Mouse (Mus musculus): Measurements from ENCODE around the gene Dusp12. TPM values are rescaled to one million over a fixed set of nuclear protein-coding genes. Genes with fewer than 3 reads are reported as not detected.
A peak's percentile ranks its signal among the peaks of the same experiment; 100 is the strongest.

Gene Dusp12
- 1 to 10 TPM; 7.5 to 9.7 TPM for total RNA-seq (2021)
- long read RNA-seq, experiment 1, transcript Dusp12-201 (6 exons, 1,374 nt), result major isoform, 8 of 14 reads
- long read RNA-seq, experiment 1, partial matches to known transcripts, result 0 of 14 reads
- long read RNA-seq, experiment 1, other reads (novel, unspliced or antisense), result 4 of 14 reads
- long read RNA-seq, experiment 2, transcript Dusp12-201 (6 exons, 1,374 nt), result major isoform, 6 of 12 reads
- long read RNA-seq, experiment 2, partial matches to known transcripts, result 0 of 12 reads
- long read RNA-seq, experiment 2, other reads (novel, unspliced or antisense), result 3 of 12 reads

DNA sequence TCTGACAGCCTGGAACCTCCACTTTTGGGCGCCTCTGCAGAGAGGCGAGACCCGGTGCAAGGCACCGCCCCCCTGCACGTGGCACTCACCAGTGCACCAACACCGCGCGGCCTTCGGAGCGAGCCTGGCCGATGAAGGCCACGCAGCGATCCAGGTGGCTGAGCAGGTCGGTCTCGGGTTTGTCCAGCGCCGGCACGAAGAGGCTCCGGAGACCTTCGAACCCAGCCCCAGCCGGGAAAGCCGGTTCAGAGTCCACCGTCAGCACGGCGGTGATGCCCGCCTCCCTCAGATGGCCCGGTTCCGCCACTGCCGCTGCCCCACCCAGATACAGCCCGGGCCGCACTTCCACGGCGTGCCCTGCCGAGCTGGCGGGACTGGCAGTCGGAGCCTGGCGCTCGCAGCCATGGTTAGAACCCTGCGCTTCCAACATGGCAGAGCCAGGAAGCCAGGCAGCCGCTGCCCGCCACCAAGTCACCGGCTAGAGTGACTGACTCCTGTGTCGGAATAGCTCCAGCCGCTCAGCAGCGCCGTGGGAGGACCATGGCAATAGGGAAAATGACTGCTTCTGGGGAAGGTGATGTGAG, at the start of gene Dusp12, which contains the start of gene Gm26620:
TSS of gene Dusp12 (minus strand) at position 563 of the 584 bp plus-strand sequence.
TSS of gene Gm26620 (plus strand) at position 88 of the 584 bp plus-strand sequence.
- DNase-seq, result peak; percentile 77

DNA sequence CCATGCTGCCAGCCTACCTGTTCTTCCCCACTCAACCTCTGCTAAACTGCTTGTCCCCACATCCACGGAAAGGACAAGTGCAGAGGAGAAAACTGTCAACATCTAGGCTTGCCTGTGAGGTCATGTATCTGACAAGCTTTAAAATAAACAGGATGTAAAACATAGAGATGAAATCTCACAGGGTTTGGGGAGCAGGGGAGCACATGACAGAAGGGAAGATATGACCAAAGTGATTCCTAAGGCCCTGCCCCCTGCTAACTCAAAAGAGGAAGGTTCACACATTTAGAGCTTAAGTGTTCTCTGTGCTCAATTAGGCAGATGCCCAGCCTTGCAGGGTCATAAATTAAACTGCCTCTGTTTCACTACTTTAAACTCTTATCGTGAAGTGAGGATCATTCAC, 49.0 kb upstream of the Dusp12 start:
- DNase-seq, result no peak

GRCm38 (mm10) chr1:170933940-170934339, 48.6 kb upstream of the Dusp12 start:
- DNase-seq, result no peak

- no peak for DNase-seq
Observed at GRCm38 (mm10) chr1:170933386-170933920, 48.1 kb upstream of the Dusp12 start.

DNA sequence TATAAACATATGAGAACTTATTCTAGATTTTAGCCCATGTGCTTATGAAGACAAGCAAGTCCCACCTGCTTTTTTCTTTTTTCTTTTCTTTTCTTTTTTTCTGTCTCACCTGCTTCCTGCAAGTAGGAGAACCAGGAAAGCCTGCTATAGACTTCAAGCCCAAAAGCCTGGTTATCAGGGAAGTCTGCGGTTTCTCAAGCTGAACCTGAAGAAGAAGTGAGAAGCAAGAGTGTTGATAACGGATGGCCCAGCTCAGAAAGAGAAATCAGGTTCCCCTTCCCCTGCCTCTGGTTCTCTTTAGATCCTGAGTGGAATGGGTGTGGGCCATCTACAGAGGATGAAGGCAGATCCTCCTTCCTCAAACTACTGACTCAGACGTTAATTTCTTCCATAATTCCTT, 46.7 kb upstream of the Dusp12 start:
- no peak for DNase-seq

GRCm38 (mm10) chr1:170929245-170929644, 43.9 kb upstream of the Dusp12 start:
- no peak for DNase-seq

DNA sequence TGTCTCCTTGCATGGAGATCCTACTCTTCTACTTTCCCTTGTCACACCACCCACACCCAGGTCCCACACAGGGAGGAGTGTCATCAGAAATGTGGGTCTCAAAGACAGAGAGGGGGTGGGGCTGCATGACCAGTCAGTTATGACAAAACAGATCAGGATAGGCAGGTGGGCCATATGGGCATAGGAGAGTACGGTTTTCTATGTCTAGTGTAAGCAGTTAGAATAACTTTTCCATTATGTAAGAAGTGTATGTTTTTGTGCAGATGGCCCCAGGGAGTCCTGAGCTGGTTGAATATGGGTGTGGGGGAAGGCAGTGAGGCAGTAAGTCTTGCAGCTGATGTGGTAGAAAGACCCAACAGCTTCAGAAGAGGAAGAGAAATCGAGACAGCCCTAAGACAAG, 43.1 kb upstream of the Dusp12 start:
- DNase-seq, result no peak

GRCm38 (mm10) chr1:170927378-170927777, 42.0 kb upstream of the Dusp12 start, which contains the start of gene Fcrla:
Fcrla (minus strand) TSS chr1:170927583.
- DNase-seq, result no peak

- DNase-seq, result no peak
Observed at GRCm38 (mm10) chr1:170926941-170927340, 41.6 kb upstream of the Dusp12 start.

DNA sequence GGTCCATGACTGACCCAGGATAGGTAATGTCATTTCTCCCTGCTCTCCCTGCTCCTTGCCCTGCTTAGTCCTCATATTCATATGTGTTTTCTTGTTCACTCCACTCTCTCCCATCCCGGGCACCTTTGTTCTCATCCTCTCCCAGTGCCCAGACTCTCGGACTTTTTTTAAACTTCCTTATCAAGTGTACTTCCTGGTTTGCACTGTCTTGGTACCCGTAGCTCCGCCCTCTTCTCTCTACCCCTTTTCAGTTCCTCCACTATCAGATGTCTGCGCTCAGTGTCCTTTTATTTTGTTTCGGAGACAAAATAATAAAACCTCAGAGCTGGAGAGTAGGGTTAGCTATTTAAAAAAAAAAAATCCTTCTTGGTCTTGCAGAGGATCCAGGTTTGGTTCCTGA, 39.1 kb upstream of the Dusp12 start:
- DNase-seq, result no peak

DNA sequence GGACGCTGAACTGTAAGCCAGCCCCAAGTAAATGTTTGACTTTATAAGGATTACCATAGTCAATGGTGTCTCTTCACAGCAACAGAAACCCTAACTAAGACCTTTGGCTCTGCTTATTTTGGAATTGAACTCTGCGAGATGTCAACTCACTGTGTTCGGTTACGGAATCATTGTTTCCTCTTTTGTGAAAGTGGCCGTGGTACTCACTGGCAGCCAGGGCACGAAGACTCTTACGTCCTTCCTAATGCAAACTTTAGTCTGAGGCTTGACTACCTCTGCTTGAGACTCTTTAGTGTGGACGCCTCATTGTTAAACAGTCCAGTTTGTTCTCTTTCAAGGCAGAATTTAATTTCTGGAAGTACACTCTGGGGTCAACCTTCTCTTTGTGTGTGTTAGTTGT, 34.0 kb upstream of the Dusp12 start:
- no peak for DNase-seq

DNA sequence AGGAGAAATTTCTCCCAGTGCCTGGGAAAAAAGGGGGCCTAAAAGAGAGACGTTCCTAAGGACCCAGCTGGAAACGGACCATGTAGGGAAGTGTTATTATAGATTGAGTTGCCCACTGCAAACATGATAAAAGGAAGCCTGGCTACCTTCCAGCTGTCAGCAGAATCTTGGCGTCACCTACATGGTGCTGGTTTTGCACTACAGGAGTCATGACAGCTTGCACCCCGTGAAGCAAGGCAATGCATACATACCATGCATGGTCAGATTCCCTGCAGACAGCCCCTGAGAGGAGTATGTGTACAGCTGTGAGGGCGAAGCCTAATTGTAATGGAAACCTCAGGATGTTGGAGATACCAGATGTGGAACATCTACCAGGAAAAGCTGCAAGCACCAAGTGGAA, 30.3 kb upstream of the Dusp12 start:
- no peak for DNase-seq

DNA sequence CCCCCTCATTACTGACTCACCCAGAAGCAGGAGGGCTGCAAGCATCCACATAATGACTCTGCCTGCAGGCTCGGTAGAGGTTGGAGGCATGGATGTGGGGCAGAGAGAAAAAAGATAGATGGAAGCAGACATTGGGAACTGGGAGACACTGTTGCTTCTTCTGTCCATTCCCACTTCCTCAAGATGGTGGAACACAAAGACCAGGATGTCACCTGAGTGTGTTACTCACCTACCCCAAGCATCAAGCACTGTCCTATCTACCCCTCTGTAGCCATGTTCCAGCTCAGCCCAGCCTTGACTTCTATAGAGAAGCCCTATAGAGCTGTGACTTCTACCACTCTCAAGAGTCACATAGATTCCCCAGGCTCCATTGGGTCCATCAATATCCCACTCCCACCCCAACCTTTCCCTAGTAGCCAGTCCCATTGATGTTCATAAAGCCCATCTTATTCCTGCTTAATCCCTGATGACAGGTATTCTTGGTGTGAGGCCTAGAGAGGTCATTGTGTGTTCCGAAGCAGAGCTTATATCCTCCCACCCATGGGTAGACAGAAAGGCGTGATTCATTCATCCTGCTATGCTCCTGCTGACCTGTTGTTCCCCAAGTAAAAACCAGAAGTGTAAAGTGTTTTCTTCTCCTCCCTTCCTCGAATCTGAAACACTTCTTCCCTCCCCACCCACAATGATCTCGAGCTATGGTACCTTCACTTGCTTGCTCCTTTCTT, 27.7 kb upstream of the Dusp12 start, which contains the start of gene Fcrlb:
TSS of gene Fcrlb (minus strand) at position 51 of the 725 bp plus-strand sequence.
- no peak for DNase-seq

DNA sequence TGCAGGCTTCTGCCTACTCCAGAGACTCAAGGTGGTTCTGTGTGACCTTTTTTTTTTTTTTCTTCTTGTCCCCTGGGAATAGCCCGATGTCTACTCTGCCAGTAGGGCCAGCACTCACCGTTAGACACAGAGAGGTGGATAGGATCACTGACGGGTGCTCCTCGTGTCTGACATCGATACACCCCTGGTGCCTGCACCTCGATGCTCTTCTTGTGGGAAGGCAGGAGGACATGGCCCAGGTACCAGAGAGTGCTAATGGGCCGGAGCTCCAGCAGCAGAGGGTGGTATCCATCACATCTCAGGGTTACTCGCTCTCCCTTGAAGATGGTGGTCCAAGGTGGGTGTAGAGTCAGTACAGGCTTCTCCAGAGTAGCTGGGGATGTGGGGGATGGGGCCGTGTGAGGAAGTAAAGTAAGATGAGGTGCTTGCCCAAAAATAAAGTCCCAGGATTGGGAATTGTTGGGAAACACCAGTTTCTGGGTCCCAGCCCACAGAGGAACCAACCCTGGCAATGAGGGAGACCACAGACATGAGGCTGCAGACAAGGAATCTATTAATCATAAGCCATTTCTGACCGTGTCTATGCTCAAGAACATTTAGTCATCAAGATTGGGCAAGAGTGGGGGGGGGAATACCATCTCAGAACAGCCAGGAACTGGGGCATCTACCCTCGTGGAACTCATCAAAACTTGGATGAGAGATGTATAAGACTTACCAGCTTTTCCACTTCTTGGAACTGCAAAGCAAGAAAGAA, 26.7 kb upstream of the Dusp12 start:
- DNase-seq, result no peak

DNA sequence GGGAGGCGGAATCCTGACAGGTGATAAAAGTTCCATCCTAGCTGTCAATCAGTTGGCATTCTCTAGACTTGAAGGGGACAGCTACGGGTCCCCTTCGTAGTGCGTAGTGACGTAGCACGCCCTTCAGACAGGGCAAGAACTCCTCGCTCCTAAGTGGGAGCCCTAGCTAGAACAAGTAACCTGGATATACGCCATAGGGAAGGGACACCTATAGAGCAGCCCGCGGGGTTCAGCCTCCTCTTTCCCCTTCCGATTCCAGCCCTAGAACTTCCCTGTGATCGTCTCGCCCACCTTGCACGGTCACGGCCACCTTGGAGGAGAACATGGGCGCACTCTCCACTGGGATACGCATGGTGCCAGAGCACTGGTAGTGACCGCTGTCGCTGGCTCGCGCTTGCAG, 23.0 kb upstream of the Dusp12 start:
- DNase-seq, result no peak

GRCm38 (mm10) chr1:170907456-170908191, 22.3 kb upstream of the Dusp12 start:
- peak; percentile 27 for DNase-seq

GRCm38 (mm10) chr1:170907111-170907455, 21.7 kb upstream of the Dusp12 start:
- DNase-seq, result no peak

- DNase-seq, result no peak
Observed at GRCm38 (mm10) chr1:170903485-170903884, 18.1 kb upstream of the Dusp12 start.

GRCm38 (mm10) chr1:170901536-170902238, 16.3 kb upstream of the Dusp12 start:
- peak; percentile 85 for DNase-seq

DNA sequence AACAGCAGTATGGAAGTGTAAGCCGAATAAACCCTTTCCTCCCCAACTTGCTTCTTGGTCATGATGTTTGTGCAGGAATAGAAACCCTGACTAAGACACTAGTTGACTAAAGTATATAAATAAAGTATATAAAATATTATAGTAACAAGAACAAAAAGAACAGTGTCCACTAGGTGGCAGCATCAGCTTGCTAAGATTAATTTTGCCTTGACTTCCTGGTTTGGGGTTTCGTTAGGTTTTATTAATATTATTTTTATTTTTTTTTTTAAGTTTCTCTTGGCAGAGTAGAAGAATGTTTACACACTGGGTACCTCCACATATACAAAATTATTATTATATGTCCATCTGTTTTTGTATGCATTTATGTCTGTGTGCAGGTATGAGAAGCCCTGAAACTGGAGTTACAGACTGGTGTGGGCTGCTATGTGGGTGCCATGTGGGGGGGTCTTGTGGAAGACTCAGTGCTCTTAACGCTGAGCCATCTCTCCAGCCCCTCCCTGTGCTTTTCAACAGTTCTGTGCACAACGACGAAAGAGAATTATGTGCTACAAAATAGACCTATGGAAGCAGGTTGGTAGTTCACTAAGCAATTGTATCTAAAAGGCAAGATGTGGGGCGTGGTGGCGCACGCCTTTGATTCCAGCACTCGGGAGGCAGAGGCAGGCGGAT, 15.6 kb upstream of the Dusp12 start:
- peak; percentile 42 for DNase-seq

Measured in gastrocnemius, postnatal 10 days (tissue).